Mouse (Mus musculus): Measurements from ENCODE around the gene Immp2l. TPM values are rescaled to one million over a fixed set of nuclear protein-coding genes. Genes with fewer than 3 reads are reported as not detected.

The Immp2l gene
- total and polyA plus RNA-seq, 3 experiments: 20.1 to 30.3 (median 23.1) TPM

DNA sequence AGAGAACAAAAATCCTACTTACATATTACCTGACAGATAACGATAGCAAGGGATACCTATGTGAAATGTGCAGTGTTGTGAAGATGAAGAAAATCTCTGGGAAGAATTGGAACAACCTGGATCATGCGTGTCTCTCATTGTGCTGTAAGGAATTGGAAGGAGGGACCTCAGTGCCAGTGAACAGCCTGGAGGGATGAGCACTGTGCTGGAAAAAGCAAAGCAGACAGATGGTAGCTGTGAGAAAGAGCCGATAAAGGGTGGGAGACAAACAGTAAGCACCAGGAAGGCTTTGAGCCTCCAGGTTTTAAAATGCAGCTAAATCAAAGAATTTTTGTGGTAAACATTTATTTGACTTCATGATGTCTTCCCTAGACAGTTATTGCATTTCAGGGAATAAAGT lies 591.4 kb downstream of the Immp2l start:
- Histone ChIP-seq H3K9ac (ENCODE audit: low read depth, low read length) (no peak overlapping the region), H3K4me3 (no peak overlapping the region), H3K27me3 (ENCODE audit: control insufficient read depth, insufficient read depth, low read length) (no peaks in the 10 kb centered on the region), H3K27ac (no peak overlapping the region), H3K36me3 (ENCODE audit: control insufficient read depth, insufficient read depth, low read length) (no peaks in the 10 kb centered on the region), H3K79me2 (replicated peaks; ENCODE audit: control insufficient read depth, insufficient read depth, low read length) (no peaks in the 10 kb centered on the region), H3K4me1 (ENCODE audit: control insufficient read depth, insufficient read depth, low read length) (no peaks in the 10 kb centered on the region)
- no peak for TF ChIP-seq EP300 (IDR thresholded peaks at IDR 0.05; ENCODE audit: insufficient read depth, low read depth, low read length)
- no peak for TF ChIP-seq POLR2A (IDR thresholded peaks at IDR 0.05; ENCODE audit: insufficient read depth, low read depth, low read length)
- TF ChIP-seq CTCF (IDR thresholded peaks at IDR 0.05): no peak
- intact Hi-C loops (cut with DNase I): no loop called here
- no peak for DNase-seq
- 74% methylated on average over 3 of the region's 3 CpGs for WGBS

DNA sequence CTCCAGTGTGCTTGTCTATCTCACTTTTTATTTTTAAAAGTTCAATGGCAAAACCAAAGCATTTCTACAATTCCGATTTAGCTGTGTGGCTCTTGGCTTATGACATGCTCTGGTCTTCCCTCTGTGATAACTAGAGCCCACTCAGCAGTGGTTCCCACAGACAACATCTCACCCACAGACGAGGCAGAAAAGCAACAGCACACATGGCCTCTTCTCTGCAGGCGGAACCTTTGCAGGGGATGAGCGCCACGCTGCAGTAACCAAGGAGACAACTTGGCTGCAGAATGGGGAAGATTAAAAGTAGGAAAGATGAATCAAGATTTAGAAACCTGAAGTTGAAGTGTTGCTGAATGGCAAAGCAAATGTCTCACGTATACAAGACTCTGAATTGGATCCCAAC lies 597.5 kb downstream of the Immp2l start:
- no peak overlapping the region for H3K9ac ChIP-seq (ENCODE audit: low read depth, low read length)
- H3K27me3 ChIP-seq (ENCODE audit: control insufficient read depth, insufficient read depth, low read length): no peaks in the 10 kb centered on the region

DNA sequence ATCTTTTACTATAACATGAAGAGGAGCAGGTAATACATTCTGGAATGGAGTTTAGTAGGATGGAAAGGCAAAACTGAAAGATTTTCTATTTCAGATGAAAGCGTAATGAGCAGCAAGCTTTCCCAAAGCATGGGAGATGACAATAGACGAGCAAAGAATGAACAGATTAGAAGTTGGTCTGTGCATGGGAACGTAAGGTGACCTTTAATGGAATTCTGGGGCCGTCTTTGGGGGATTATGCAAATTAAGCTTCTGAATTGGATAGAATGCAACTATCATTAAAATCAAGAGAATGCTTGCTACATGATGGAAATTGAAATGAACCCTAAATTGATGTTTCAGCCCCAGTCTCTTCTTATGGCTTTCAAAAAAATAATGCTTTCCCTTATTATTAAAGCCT lies 619.4 kb downstream of the Immp2l start:
- DNase-seq: no peak
- no peaks in the 10 kb centered on the region for H3K27me3 ChIP-seq (ENCODE audit: control insufficient read depth, insufficient read depth, low read length)
- H3K36me3 ChIP-seq (ENCODE audit: control insufficient read depth, insufficient read depth, low read length): no peaks in the 10 kb centered on the region
- intact Hi-C loops (cut with DNase I): no loop called here
- H3K4me3 ChIP-seq: no peak overlapping the region
- no peak overlapping the region for H3K9ac ChIP-seq (ENCODE audit: low read depth, low read length)
- no peaks in the 10 kb centered on the region for H3K4me1 ChIP-seq (ENCODE audit: control insufficient read depth, insufficient read depth, low read length)
- WGBS: 81% methylated on average over 4 of the region's 4 CpGs
- TF ChIP-seq EP300 (IDR thresholded peaks at IDR 0.05; ENCODE audit: insufficient read depth, low read depth, low read length) (no peak), POLR2A (IDR thresholded peaks at IDR 0.05; ENCODE audit: insufficient read depth, low read depth, low read length) (no peak), CTCF (IDR thresholded peaks at IDR 0.05) (no peak)
- H3K27ac ChIP-seq: no peak overlapping the region
- H3K79me2 ChIP-seq (replicated peaks; ENCODE audit: control insufficient read depth, insufficient read depth, low read length): no peaks in the 10 kb centered on the region

More for the DNA sequence above, 597.5 kb downstream of the Immp2l start:
- H3K79me2 ChIP-seq (replicated peaks; ENCODE audit: control insufficient read depth, insufficient read depth, low read length): no peaks in the 10 kb centered on the region
- H3K27ac ChIP-seq: no peak overlapping the region
- intact Hi-C loops (cut with DNase I): no loop called here
- no peak for TF ChIP-seq POLR2A (IDR thresholded peaks at IDR 0.05; ENCODE audit: insufficient read depth, low read depth, low read length)
- no peak for TF ChIP-seq EP300 (IDR thresholded peaks at IDR 0.05; ENCODE audit: insufficient read depth, low read depth, low read length)
- TF ChIP-seq CTCF (IDR thresholded peaks at IDR 0.05): no peak
- no peaks in the 10 kb centered on the region for H3K36me3 ChIP-seq (ENCODE audit: control insufficient read depth, insufficient read depth, low read length)
- DNase-seq: no peak
- WGBS: 72% methylated on average over 6 of the region's 6 CpGs
- H3K4me1 ChIP-seq (ENCODE audit: control insufficient read depth, insufficient read depth, low read length): no peaks in the 10 kb centered on the region
- H3K4me3 ChIP-seq: no peak overlapping the region

DNA sequence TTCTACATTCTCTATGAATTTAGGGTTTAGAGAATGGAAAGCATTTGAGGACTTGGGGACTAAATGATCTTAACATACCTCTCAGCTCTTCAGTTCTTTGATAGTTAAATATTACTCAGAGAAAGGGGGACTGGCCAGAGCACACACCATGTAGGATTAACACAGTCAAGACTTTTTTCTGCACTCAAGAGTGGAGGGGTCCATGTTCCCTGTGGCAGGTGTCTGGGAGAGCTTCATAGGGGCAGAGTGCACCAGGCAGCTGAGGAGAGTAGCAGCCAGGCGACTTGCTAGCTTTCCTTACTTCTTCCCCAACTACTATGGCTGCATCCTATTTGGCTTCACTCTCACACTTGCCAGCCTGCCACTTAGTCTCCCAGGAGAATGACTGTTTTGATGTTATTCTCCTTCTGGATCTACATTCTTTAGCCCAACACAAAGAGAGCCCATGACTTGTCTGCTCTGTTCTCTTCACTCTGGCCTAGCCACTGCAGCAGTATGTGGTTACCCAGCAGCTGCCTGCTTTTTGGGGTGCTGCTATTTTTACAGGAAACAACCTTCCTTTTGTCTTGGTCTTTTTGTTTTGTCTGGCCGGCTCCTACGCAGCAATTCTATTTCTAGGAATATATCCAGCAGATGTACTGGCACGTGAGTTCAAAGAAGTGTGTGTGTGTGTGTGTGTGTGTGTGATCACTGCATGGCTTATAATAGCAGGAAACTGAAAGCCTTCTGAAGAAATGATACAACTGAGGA lies 621.1 kb downstream of the Immp2l start:
- intact Hi-C loops (cut with DNase I): no loop called here
- no peak overlapping the region for H3K27ac ChIP-seq
- no peak overlapping the region for H3K9ac ChIP-seq (ENCODE audit: low read depth, low read length)
- no peak overlapping the region for H3K4me3 ChIP-seq
- no peaks in the 10 kb centered on the region for H3K27me3 ChIP-seq (ENCODE audit: control insufficient read depth, insufficient read depth, low read length)
- no peaks in the 10 kb centered on the region for H3K4me1 ChIP-seq (ENCODE audit: control insufficient read depth, insufficient read depth, low read length)
- no peak for DNase-seq
- TF ChIP-seq POLR2A (IDR thresholded peaks at IDR 0.05; ENCODE audit: insufficient read depth, low read depth, low read length) (no peak), CTCF (IDR thresholded peaks at IDR 0.05) (no peak), EP300 (IDR thresholded peaks at IDR 0.05; ENCODE audit: insufficient read depth, low read depth, low read length) (no peak)
- no peaks in the 10 kb centered on the region for H3K36me3 ChIP-seq (ENCODE audit: control insufficient read depth, insufficient read depth, low read length)
- no peaks in the 10 kb centered on the region for H3K79me2 ChIP-seq (replicated peaks; ENCODE audit: control insufficient read depth, insufficient read depth, low read length)
- 29% methylated on average over 4 of the region's 4 CpGs for WGBS

DNA sequence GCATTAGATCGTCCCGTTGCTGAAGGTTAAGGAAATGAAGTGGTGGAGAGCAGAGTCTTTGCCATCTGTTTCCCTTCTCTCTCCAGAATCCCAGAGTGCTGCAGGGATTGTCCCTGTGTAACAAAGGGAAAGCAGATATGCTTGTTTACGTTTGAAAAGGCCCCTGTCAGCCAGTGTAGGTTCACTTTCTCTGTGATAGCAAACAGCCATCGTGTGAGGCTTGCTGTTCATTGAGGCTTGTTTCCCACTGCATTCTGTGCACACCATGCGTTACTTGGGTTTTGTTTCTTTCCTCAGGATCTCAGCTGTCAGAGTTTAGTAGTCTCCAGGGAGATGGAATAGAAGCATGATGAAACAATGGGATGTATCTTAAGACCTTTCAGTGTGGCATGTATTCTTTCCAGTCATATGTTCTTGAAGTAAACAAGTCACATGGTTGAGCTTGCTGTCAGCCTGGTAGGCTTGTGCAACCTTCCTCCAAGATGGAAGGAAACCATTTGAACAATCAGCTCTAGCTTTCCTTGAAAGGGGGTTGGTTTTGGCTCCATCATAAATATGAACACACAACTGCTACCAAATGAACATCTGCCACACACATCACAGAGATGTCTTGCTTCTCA lies 623.2 kb downstream of the Immp2l start:
- Histone ChIP-seq H3K27me3 (ENCODE audit: control insufficient read depth, insufficient read depth, low read length) (no peaks in the 10 kb centered on the region), H3K27ac (no peak overlapping the region), H3K9ac (ENCODE audit: low read depth, low read length) (no peak overlapping the region), H3K79me2 (replicated peaks; ENCODE audit: control insufficient read depth, insufficient read depth, low read length) (no peaks in the 10 kb centered on the region), H3K4me1 (ENCODE audit: control insufficient read depth, insufficient read depth, low read length) (no peaks in the 10 kb centered on the region), H3K4me3 (no peak overlapping the region), H3K36me3 (ENCODE audit: control insufficient read depth, insufficient read depth, low read length) (no peaks in the 10 kb centered on the region)
- no peak for TF ChIP-seq EP300 (IDR thresholded peaks at IDR 0.05; ENCODE audit: insufficient read depth, low read depth, low read length)
- no peak for TF ChIP-seq CTCF (IDR thresholded peaks at IDR 0.05)
- no peak for TF ChIP-seq POLR2A (IDR thresholded peaks at IDR 0.05; ENCODE audit: insufficient read depth, low read depth, low read length)
- 18% methylated on average over 5 of the region's 5 CpGs for WGBS
- intact Hi-C loops (cut with DNase I): no loop called here
- DNase-seq: no peak

DNA sequence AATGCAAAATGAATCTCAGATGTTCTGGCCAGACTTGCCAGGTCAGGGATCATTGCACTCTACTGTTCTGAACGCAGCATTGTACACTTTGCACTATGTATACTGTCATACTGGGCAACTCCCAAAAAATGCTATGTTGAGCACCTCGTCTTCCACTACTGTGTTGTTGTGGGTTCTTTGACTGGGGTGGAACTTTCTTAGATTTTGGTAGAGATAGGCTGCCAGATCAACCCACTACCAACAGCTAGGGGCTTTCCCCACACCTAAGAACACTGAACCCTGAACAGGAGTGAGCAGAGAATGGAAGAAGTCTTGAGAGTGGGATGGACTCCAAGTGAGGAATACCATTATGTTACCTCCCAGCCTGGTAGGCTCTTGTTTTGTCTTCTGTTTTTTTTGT lies 623.8 kb downstream of the Immp2l start:
- 86% methylated on average over 2 of the region's 2 CpGs for WGBS
- no peak overlapping the region for H3K4me3 ChIP-seq
- no peak overlapping the region for H3K9ac ChIP-seq (ENCODE audit: low read depth, low read length)
- H3K4me1 ChIP-seq (ENCODE audit: control insufficient read depth, insufficient read depth, low read length): no peaks in the 10 kb centered on the region
- DNase-seq: no peak
- intact Hi-C loops (cut with DNase I): no loop called here
- no peaks in the 10 kb centered on the region for H3K27me3 ChIP-seq (ENCODE audit: control insufficient read depth, insufficient read depth, low read length)
- H3K36me3 ChIP-seq (ENCODE audit: control insufficient read depth, insufficient read depth, low read length): no peaks in the 10 kb centered on the region
- no peaks in the 10 kb centered on the region for H3K79me2 ChIP-seq (replicated peaks; ENCODE audit: control insufficient read depth, insufficient read depth, low read length)
- TF ChIP-seq EP300 (IDR thresholded peaks at IDR 0.05; ENCODE audit: insufficient read depth, low read depth, low read length) (no peak), POLR2A (IDR thresholded peaks at IDR 0.05; ENCODE audit: insufficient read depth, low read depth, low read length) (no peak), CTCF (IDR thresholded peaks at IDR 0.05) (no peak)
- H3K27ac ChIP-seq: no peak overlapping the region

All from heart, adult 2 months (tissue).